Mouse (Mus musculus) ovary, postnatal 10 days (tissue): ENCODE results near the gene Slc44a1.

Source experiments
- DNase-seq: peaks from one replicate; pipeline ENCODE4 v3.0.0; 2022; ENCODE audit warnings: low spot score

Gene Slc44a1

DNA sequence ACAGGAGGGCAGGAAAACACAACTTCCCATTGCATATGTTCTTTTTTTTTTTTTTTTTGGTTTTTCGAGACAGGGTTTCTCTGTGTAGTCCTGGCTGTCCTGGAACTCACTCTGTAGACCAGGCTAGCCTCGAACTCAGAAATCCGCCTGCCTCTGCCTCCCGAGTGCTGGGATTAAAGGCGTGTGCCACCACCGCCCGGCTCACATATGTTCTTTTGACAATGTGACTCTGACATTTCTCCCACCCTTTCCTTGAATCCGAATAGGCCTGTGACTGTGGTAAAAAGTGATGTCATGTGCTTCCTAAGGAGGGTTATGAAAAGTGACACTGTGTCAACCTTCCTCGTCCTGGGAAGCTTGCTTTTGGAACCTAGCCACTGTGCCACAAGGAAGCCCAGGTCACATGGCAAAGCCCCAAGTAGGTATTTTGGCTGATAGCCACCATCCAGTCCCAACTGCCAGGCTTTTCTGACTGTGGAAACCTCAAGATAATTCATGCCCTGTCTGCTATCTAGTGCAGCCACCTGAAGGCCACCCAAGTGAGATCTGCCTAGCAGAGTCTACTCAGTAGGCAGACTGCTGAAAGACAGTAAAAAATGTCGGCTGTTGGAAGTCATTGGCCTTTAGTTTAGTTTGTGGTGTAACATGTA is 8.5 kb upstream of the Slc44a1 start:
- no peak for DNase-seq

DNA sequence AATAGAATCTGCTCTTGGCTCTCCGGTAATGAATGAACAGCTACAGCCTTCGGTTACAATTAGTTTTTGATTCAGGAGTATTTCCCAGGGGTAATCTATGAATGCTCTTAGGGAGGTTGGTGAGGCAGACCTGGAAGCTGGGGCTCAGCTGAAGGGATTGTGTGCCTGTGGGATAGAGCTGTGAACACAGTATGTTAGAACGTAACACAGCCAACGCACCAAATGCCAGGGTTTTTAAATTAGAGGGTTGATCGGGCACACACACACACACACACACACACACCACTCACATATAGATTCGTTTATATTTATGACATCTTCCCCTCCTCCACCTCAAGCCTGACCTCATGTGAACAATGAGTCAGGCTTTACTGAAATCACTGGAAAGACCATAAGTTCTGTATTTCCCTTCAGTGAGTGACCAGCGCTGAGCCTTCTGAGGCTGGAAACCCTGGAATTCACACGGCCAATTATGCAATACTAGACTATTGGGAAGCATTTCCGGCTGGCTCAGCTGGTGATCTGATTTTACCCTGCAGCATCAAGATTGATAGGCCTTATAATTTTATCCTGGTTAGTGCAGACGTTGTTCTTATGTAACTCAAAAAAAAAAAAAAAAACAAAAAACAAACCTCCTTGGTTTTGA is 3.0 kb upstream of the Slc44a1 start:
- DNase-seq = no peak

DNA sequence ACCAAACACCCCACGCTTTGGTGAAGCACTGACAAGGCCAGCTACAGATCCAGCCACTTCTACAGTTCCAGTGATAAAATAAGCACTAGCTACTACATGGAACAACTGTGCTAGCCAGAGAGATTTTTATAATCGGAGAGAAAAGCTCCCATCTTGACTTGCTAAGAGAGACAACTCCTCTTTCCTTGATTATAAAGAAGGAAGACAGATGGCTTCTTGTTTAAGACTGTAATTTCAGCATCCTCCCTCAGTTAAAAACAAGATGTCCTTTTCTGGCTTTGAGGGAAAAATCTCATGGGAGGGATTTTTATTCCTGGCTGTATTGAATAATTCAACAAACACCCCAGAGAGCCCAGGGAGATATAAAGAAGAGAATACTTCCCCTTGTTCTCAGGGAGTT is 1.8 kb upstream of the Slc44a1 start:
- no peak for DNase-seq

DNA sequence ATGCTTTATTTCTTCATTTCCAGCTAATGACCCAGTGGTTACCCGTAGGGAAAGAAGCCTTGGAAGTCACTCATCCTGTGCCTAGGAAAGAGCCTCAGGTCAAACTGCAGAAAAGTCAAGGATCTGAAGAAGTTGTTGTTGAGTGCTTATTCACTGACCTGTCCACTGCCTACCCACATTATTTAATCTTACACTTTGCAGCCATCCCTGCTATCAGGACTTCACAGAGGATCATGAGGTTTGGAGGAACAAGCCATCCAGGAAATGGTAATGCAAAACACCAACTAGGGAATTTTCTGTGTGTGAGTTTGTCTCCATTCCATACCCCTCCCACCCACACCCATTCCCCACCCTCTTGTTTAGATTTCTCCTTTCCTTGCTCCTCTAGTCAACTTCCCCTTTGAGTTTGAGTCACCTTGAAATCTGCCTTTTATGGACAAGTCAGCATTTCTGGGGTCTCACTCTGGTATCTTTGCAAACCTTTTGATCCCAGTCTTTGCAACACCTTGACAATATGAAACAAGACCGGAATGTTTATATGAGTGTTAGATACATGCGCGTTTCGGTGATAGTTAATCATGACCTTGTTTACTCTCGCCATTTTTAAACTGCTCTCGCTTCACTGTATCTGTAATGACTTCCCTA is 1.3 kb upstream of the Slc44a1 start:
- no peak for DNase-seq

DNA sequence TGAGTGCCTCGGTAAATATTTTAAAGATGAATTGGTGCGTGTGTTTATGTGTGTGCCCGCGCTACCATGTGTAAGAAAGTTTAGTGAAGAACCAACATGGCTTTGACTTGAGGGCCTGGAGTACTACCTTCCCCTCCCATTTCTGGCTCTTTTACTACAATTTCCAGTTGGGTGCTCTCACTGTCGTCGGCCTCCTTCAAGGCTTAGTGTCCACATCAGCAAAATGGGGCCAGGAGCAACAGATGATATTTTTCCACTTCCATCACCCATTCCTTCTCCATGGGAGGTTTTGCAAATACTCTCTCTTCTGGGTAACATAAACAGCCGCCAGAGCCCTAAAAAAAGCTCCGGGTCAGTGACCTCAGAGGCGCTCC is 590 bp upstream of the Slc44a1 start:
- no peak for DNase-seq

DNA sequence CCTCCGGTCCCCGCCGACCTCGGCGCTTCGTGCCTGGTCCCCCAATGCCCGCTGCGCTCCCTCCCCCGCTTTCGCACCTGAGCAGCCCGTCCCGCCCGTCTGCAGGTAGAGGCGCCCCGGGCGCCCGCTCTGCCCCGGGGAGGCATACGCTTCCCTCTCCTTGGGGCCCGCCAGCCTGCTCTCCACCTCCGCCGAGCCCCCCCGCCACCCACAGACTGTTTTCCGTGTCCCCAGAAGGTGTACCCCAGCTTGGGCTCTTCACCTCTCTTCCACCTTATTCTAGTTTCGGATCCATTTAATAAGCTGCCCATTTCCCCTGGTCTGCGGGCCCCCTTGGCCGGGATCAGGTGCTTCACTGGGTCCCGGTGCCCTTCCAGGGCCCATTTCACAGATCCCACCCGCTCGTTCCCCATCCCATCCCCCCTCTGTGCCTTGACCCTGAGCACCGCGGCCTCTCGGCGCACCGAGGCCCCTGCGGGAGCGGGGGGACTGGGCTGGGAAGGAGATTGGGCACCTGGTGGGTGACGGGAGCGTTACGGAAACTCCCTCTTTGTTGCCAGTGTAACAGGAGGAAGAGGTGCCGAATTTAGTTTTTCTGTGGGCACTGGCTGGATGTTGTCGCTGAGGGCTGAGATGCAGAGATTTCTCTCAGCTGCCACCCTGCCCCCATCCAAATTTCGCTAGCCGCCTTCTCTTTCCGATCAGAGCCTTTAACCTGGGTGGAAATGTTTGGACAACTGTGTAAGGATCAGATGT is 781 bp downstream of the Slc44a1 start:
- DNase-seq = peak; percentile 27

DNA sequence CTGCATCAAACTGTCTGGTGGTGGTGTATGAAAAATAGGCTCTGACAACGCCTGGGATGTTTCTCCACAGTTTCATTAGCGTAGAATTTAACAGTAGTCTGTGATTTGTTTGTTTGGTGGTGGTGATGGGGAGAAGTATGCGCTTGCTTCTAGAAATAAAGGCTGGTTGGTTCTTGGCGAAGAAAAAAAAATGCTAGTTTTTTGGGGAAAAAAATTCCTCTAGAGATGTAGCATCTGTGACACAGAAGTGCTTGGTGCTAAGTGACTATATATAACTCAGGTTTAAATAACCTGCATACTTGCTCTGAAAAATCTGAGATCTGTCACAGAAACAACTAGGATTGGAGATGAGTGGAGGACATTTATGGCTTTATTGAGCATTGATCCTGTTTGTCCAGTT is 1.5 kb downstream of the Slc44a1 start:
- DNase-seq = no peak

DNA sequence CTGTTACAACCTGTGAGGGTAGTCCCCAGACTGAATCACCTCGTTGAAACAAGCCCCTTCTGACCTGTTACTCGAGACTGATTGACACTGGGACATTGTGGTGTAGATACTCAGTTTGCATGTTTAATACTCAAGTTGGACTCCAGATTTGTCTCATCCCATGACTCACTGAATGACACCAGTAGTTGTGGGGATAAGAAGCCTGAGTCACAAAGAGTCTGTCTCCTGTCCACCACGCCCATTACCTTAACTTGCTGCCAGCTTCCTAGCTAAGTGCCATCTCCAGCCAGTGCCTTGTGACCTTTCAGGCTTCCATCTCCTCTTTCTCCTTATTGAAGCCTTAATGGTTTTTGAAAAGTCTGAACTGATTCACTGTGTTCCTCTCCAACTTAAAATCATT is 6.0 kb downstream of the Slc44a1 start:
- DNase-seq = no peak

DNA sequence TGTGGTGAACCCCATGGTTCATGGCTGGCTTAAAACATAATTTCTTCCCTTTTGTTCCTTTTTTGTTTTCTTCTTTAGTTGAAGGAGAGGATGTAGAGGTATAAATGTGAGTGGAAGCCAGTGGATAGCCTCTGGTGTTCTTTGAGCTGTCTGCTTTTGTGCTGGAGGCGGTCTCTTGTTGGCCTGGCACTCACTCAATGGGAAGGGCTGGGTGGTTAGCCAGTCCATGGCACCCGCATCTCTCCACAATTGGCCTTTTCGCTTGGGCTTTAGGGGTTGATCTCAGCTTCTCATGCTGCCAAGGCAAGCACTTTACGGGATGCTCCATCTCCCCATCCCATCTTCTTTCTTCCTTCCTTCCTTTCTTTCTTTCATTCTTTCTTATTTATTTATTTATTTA is 7.6 kb downstream of the Slc44a1 start:
- no peak for DNase-seq

DNA sequence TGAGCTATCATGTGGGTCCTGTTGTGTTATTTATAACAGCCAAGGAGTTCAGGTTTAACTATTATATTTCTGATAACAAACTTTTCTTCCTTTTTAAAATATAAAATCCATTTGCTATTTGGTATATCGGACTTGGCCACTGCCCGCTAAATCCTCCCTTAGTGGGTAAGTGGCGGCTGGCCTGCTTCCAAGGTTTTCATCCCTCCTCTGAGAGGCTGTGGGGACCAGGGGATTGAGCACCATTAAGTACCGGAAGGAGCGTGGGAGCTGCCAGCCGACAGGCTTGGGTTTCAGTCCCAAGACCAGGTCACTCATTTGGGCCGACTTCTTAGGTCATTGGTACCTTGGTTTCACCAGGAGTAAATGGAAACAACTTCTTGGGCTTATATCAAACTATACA is 10.5 kb downstream of the Slc44a1 start:
- no peak for DNase-seq

DNA sequence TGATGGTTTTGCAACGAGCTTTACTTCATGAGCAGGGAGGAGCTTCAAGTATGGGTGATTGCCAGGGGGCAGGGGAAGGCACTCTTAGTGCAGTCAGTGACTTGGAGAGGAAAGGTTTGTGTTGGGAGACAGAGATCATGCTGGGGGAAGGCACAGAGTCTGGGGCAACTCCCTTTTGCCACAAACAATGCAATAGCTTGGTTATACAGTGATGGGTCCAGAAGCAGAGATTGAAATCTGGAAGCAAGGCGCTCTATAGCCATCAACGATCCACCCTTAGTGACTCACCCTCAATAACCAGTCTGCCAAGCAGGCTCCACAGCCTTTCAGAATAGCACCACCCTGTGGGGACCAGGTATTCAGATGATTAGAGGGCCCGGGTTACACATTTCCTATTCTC is 11.7 kb downstream of the Slc44a1 start:
- no peak for DNase-seq

DNA sequence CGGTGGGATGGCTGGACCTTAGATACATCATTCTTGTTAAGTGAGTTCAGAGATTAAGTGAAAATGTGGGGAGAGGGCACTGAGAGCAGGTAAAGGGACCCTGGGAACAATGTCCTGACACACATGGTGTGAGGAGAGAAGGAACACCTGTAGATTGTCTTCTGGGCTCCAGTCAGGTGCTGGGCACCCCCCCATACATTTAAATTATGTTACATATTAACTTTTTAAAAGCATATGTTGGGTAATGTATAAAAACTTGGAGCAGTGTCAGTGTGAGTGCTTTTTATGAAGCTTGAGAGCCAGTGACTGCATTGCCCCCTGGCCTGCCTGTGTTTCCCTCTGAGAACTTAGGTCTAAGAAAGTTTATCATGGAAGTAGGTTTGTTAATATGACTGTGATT is 12.2 kb downstream of the Slc44a1 start:
- no peak for DNase-seq

DNA sequence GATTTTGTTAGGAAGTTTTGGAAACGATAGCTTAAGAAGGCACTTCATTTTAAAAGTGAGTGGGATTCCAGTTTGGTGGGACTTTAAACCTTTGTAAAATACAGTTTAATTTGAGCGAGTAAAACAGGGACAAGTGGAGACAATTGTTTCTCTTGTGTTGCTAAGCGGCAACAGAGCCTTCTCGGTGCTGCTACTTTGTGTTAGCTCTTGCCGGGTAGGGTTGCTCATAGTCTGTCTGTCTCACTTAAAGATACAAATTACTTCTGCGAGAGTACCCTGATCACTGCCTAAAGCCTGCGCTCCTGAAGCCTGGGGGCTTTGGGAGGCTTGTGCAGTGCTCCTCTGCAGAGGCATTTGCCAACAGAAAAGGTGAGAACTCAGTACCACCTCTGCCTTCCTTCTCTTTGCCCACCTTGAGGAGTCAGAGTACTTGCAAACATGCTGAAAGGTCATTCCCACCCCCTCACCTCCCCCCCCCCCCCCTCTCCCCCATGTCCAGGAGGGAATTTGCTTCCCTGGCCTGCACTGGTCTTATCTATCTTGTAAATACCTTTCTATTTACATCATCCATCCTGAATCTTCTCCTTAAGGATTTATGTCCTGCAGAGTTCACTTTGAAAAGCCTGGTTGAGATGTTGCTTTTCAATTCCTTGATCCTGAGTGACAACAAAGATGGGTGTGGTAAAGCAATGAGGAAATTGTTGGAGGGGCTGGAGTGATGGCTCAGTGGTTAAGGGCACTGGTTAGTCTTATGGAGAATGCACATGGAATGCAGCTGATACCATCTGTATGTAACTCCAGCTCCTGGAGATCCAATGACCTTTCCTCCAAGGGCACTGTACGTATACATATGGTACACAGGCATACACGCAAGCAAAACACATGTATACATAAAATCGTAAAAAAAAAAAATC is 13.0 kb downstream of the Slc44a1 start:
- no peak for DNase-seq

DNA sequence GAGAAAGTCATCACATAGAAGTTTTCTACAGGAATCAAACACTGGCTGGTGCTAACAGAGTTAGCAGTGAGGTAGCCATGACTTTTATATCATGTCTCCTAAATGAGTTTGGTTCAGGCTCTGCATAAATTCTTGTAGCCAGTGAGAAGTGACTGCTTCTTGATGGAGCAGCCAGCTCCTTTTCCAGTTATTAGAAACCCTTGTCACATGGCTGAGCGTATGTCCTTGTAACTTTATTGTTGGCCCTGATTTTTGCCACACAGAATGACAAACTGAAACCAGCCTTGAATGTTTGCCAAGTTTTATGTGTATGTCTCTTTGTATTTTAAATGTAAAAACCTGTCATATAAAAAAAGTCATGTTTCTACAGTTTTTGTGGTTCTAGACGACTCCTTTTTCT is 15.7 kb downstream of the Slc44a1 start:
- DNase-seq = no peak

DNA sequence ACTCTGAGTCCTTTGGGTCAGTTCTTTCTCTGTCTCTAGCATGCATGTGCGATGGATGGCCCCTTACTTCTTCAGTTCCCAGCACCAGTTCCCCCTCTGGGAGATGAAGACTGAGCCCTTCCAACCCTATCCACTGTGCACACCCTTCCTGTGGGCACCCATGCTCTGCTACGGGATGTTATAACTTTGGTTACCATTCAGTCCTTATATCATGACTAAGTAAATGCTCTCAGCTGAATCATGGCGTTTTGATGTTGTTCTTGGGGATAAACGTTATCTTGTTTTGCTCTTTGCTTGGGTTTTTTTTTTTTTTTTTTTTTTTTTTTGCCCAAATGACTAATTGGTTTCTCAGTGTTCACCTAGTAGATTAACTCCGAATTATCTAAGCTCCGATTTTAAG is 16.4 kb downstream of the Slc44a1 start:
- no peak for DNase-seq

DNA sequence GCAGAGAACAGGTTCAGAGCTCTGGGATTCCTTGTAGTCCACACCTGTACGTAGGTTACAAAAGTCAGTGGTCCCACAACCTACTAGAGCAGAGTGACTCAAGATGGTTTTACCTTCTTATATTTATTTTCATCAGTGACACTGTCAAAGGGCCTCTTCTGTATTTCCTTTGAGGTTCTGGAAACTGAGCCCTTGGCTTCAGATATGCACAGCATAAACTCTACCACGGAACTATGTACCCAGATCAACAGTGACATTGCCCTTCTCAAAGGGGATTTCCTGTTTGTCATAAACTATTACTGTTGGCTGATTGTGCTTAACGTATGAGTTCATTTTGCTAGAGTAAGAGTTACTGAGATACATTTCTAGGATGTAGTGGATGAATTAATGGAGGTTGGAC is 18.3 kb downstream of the Slc44a1 start:
- no peak for DNase-seq

DNA sequence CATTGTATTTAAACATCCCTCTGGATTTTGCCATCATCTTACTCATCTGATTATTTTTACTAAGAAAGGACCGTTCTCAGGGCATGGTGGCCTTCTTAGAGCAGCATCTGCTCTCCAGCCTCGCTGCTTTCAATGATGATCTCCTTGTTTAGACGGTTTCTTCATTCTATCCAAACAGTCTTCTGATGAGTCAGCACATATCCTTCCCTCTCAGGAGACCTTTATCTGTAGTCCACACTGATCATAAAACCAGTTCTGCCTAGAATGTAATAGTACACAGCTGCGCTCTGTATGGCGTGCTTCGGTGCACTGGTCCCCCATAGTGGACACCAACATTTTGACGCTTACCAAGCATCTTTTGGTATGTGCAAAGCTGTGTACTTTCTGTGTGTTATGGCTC is 19.5 kb downstream of the Slc44a1 start:
- DNase-seq = no peak

DNA sequence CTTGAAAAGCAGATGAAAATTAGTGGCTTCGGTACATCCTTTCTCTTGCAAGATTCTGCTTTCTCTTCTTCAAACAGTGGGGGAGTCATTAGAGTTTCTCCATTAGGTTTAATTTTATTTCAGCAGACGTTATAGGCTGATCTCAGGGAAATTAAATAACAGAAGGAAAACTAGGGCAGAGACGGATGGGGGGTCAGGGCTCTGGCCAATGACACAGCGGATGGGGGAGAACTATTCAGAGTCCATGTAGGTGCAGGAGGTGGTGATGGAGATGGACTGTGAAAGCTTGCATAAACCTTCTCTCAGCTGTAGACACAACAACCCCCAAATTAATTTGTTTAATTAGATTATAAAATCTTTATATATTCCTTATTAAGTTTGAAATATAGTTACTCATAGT is 20.8 kb downstream of the Slc44a1 start:
- no peak for DNase-seq

DNA sequence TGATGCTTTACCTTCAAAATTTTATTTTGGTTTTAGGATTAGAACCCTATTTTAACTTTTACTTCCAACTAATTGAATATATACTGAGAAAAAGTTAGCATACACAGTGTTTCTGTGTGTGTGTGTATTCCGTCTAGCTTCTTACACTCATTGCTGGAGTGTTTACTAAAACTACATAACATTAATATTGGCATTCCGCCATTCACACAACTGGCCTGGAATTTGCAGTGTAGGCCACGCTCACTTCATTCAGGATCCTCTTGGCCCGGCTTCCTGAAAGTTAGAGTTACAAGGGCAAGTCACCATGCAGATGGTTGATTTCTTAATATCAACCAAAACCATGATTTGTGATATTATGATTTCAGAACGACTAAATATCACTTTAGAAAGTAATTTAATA is 21.9 kb downstream of the Slc44a1 start:
- DNase-seq = no peak

DNA sequence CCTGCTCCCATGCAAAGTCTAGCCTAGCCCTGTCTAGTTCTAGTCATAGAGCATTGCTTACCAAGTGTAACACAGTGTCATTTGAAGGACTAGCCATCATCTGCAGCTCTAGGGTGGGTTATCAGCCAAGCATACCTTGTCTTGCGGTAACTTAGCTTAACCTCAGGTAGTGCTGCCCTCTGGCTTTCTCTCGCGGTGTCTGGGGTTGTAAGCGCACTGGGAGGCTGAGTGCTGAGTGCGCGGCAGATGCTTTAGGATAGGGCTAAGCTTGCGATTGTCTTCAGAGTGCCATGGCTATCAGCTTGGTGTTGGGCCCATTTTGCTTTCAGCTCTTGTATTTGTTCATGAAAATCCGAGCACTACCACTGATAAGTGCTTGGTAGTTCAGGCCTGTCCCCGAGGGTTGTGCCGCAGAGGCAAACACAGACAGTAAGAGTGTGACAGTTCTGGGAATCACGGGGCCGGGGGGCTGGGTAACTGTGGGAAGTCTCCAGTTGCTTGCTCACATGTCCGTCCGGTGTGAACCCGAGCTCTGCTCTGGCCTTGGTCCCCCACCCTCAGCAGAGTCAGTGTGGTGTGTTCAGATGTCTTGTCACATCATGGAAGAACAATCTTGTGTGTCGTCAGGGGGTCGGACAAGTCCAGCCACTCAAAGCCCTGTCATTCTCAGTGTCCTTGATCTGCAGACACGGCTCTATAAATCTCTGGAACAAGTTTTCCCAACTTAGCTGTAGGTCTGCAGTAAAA is 22.5 kb downstream of the Slc44a1 start:
- no peak for DNase-seq

DNA sequence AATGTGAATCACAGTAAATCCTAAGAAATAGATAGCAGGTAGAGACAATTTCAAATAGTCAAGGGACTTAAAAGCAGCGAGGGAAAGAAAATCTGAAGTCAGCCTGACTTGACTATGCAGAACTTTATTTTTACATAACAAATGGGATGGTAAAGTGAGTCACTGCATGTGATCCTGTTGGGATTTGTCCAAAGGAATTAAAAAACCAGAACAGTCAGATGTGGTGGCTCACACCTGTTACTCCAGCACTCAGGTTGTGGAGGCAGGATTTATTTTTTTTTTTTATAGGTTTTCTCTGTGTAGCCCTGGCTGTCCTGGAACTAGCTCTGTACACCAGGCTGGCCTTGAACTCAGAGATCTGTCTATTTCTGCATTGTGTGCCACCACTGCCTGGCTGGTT is 25.7 kb downstream of the Slc44a1 start:
- no peak for DNase-seq
